Mouse (Mus musculus) hindbrain, embryonic 11.5 days (tissue): Measurements from ENCODE around the gene Krtap3-3. TPM values are rescaled to one million over a fixed set of nuclear protein-coding genes. Genes with fewer than 3 reads are reported as not detected.
"Not testable (repeated sequence)": the region's sequence is repeated elsewhere in the genome, so short reads cannot be mapped to it uniquely, and the experiment has no call there.

Source experiments
- ATAC-seq: fragments of 200-750 bp; cut with Nextera tagmentation; 2 replicates; pipeline ENCODE4 v1.8.0; 2017; ENCODE audit warnings: mild to moderate bottlenecking, moderate TSS enrichment, moderate library complexity; ENCODE audit not compliant: low FRiP score
- DNase-seq: peaks from one replicate; pipeline ENCODE4 v3.0.0-alpha.2; 2015; ENCODE audit warnings: low spot score
- H3K27ac ChIP-seq: fragments of 300-500 bp; sonication (generic); 2 replicates; pipeline ENCODE4 v1.5.1; 2014; ENCODE audit warnings: mild to moderate bottlenecking, low read depth, low read length
- H3K27me3 ChIP-seq: fragments of 300-500 bp; sonication (generic); 2 replicates; pipeline ENCODE4 v1.6.1; 2014; ENCODE audit warnings: mild to moderate bottlenecking, low read length, moderate library complexity, mixed read lengths; ENCODE audit not compliant: control insufficient read depth, insufficient read depth
- H3K36me3 ChIP-seq: fragments of 300-500 bp; sonication (generic); 2 replicates; pipeline ENCODE4 v1.6.1; 2014; ENCODE audit warnings: mild to moderate bottlenecking, low read length, moderate library complexity, mixed read lengths; ENCODE audit not compliant: control insufficient read depth, insufficient read depth
- H3K4me1 ChIP-seq: fragments of 300-500 bp; sonication (generic); replicated peaks from 2 replicates; pipeline ENCODE4 v1.6.1; 2014; ENCODE audit warnings: low read length, mixed read lengths; ENCODE audit not compliant: control insufficient read depth, insufficient read depth
- H3K4me2 ChIP-seq: fragments of 300-500 bp; sonication (generic); replicated peaks from 2 replicates; pipeline ENCODE4 v1.6.1; 2014; ENCODE audit warnings: mild to moderate bottlenecking, low read depth, low read length
- H3K4me3 ChIP-seq: fragments of 300-500 bp; sonication (generic); 2 replicates; pipeline ENCODE4 v1.5.1; 2014; ENCODE audit warnings: low read depth, low read length
- H3K9ac ChIP-seq: fragments of 300-500 bp; sonication (generic); 2 replicates; pipeline ENCODE4 v1.6.1; 2014; ENCODE audit warnings: low read depth, low read length
- H3K9me3 ChIP-seq: fragments of 300-500 bp; sonication (generic); 2 replicates; pipeline ENCODE4 v1.6.1; 2016; ENCODE audit warnings: low read length; ENCODE audit not compliant: control insufficient read depth
- WGBS: fragments of 180-500 bp; shearing (Covaris S2); extraction: QIAGEN DNeasy Blood & Tissue Kit; methylation state at CpG from one replicate; pipeline ENCODE4 v1.1.7; 2014; 5-methylcytosine and 5-hydroxymethylcytosine counted together
- polyA plus RNA-seq: library from polyadenylated mRNA; unstranded; fragments of >200 nt; fragmentation: Nextera tagmentation; extraction: Ambion mirVana; gene quantifications from 2 replicates; pipeline ENCODE4 v1.2.1, GENCODE M21; 2014

Gene Krtap3-3
- polyA plus RNA-seq = not detected in 2 replicates

DNA sequence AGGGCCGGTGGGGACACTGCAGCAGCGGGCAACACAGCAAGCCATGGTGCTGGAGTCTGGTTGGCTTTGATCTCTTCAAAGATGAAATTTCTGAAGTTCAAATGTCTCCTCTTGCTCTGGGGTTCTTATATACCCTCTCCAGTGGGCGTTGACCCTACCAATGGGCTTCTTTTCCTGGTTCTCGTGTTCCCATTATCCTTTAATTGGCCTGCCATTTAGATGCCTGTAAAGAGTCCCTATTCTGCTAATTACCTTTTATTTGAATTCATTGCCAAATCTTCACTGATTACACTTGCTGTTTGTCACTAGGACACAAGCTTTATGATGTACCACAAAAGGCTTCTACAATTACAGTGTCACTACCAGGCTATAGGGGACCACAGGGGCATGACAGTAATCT, at the start of gene Krtap3-3:
Krtap3-3 (minus strand) TSS at position 101 of the 400 bp plus-strand sequence.
- Histone ChIP-seq H3K27ac (no peak within 1 kb of the TSS), H3K4me1 (no peaks in the 10 kb centered on the region), H3K9me3 (no peaks in the 10 kb centered on the region), H3K4me3 (no peak within 1 kb of the TSS), H3K27me3 (no peaks in the 10 kb centered on the region), H3K4me2 (no peak within 1 kb of the TSS), H3K9ac (no peak within 1 kb of the TSS), H3K36me3 (no peaks in the 10 kb centered on the region)
- no peak for DNase-seq
- WGBS = 67% methylated on average over 4 of the region's 4 CpGs
- ATAC-seq = no peak

DNA sequence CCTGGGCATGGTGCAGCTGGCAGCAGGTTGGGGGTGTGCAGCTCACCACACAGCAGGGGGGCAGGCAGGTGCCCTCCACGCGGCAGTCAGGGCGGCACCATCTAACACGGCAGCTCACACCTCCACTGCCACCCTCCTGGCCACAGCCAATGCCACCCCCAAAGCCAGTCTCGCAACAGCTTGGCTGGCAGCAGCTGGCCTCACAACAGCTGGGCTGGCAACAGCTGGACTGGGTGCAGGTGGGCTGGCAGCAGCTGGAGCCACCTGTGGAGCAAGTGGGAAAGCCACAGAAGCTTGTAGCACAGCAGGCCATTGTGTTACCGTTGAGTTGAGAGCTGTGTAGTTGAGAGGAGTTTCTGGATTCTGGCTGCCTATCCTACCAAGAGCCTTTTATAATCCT, 47.1 kb upstream of the Krtap3-3 start, which contains the start of gene Krtap9-3:
Krtap9-3 (minus strand) TSS at position 364 of the 400 bp plus-strand sequence.
- ATAC-seq, H3K9me3 ChIP-seq, H3K4me2 ChIP-seq, DNase-seq, H3K36me3 ChIP-seq, H3K4me1 ChIP-seq, H3K27ac ChIP-seq, H3K27me3 ChIP-seq, H3K9ac ChIP-seq, H3K4me3 ChIP-seq: not testable (repeated sequence)
- 88% methylated on average over 4 of the region's 6 CpGs for WGBS

DNA sequence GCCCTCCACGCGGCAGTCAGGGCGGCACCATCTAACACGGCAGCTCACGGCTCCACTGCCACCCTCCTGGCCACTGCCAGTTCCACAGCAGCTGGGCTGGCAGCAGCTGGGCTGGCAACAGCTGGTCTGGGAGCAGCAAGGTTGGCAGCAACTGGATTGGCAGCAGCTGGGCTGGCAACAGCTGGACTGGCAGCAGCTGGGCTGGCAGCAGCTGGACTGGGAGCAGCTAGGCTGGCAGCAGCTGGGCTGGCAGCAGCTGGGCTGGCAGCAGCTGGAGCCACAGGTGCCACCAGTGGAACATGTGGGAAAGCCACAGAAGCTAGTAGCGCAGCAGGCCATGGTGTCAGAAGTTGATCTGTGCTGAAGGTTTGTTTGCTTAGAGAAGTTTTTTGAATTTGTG, 40.3 kb upstream of the Krtap3-3 start, which contains the start of gene Krtap1-3:
Krtap1-3 (minus strand) TSS at position 359 of the 400 bp plus-strand sequence.
- ATAC-seq (no peak), DNase-seq (no peak)
- no peaks in the 10 kb centered on the region for H3K36me3 ChIP-seq
- no peaks in the 10 kb centered on the region for H3K9me3 ChIP-seq
- H3K9ac ChIP-seq = no peak within 1 kb of the TSS
- no peaks in the 10 kb centered on the region for H3K27me3 ChIP-seq
- no peaks in the 10 kb centered on the region for H3K4me1 ChIP-seq
- no peak within 1 kb of the TSS for H3K27ac ChIP-seq
- no peak within 1 kb of the TSS for H3K4me2 ChIP-seq
- 86% methylated on average over 4 of the region's 6 CpGs for WGBS
- no peak within 1 kb of the TSS for H3K4me3 ChIP-seq

DNA sequence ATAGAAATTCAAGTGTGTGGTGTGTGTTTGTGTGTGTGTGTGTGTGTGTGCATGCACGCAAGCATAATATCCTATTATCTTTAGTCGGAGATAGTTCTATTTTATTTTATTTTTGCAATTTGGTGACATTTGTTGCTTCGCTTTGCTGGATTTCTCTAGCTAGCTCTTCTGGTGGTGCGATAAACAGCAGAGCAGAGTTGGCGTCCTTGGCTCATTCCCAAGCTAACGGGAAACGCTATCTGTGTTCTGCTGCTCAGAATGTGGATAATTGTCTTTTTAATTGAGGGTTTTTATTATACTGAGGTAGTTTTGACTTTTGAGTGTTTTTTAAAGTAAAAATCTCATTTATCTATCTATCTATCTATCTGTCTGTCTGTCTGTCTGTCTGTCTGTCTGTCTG, 34.4 kb upstream of the Krtap3-3 start:
- Histone ChIP-seq H3K27me3 (no peaks in the 10 kb centered on the region), H3K4me3 (no peak overlapping the region), H3K36me3 (no peaks in the 10 kb centered on the region), H3K27ac (no peak overlapping the region), H3K4me1 (no peaks in the 10 kb centered on the region), H3K9ac (no peak overlapping the region), H3K9me3 (no peaks in the 10 kb centered on the region), H3K4me2 (no peak overlapping the region)
- DNase-seq = no peak
- ATAC-seq = no peak
- 92% methylated on average over 7 of the region's 7 CpGs for WGBS

DNA sequence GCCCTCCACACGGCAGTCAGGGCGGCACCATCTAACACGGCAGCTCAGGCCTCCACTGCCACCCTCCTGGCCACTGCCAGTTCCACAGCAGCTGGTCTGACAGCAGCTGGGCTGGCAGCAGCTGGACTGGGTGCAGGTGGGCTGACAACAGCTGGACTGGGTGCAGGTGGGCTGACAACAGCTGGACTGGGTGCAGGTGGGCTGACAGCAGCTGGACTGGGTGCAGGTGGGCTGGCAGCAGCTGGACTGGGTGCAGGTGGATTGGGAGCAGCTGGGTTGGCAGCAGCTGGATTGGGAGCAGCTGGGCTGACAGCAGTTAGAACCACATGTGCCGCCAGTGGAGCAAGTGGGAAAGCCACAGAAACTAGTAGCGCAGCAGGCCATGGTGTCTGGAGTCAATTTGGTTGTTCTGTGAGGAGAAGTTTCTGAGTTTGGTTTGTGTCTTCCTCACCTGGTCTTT, 32.6 kb upstream of the Krtap3-3 start, which contains the start of gene Krtap1-4:
Krtap1-4 (minus strand) TSS at position 410 of the 460 bp plus-strand sequence.
- Histone ChIP-seq H3K4me3 (no peak within 1 kb of the TSS), H3K27ac (no peak within 1 kb of the TSS), H3K4me1 (no peaks in the 10 kb centered on the region), H3K9ac (no peak within 1 kb of the TSS), H3K36me3 (no peaks in the 10 kb centered on the region), H3K9me3 (no peaks in the 10 kb centered on the region), H3K4me2 (no peak within 1 kb of the TSS), H3K27me3 (no peaks in the 10 kb centered on the region)
- ATAC-seq (no peak), DNase-seq (no peak)
- WGBS = 73% methylated on average over 4 of the region's 5 CpGs

DNA sequence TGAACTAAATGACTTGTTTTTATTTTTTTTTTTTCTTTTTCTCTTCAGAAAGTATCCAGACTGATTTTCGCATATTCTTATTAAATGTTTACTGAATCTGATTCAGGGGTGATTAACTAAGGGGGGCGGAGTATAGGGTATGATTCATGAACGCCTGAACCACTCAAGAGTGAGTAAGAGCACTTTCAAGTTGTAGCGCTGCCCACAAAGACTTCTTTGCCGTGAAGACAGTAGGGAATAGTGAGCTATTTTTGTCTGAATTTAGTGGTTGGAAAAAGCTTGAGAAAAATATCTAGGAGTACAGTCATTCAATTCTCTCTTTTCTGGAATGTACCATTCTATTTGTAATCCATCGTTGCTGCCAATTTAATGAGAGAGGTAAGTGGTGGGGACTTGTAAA, 30.9 kb upstream of the Krtap3-3 start:
- Histone ChIP-seq H3K4me3 (no peak overlapping the region), H3K4me1 (no peaks in the 10 kb centered on the region), H3K27me3 (no peaks in the 10 kb centered on the region), H3K27ac (no peak overlapping the region), H3K9ac (no peak overlapping the region), H3K4me2 (no peak overlapping the region), H3K36me3 (no peaks in the 10 kb centered on the region), H3K9me3 (no peaks in the 10 kb centered on the region)
- 88% methylated on average over 6 of the region's 6 CpGs for WGBS
- no peak for DNase-seq
- ATAC-seq = no peak

DNA sequence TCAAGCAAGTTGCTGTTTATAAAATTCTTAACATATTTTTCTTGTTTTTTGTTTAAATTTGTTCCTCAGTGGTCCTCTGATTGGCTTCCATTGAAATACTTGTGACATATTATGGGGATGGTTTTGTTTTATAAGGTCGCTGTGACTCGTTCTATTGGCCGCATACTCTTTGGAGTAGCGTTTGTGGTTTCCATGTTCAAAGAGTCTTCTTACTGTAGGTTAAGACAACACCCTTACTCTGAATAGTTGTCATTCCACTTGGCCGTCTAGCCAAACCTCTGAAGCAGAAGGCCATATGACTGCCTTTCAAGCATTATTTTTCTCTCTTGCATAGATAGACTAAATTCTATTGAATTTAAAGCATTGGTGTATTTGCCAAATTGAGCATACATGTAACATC, 30.4 kb upstream of the Krtap3-3 start:
- DNase-seq (no peak), ATAC-seq (no peak)
- no peak overlapping the region for H3K9ac ChIP-seq

DNA sequence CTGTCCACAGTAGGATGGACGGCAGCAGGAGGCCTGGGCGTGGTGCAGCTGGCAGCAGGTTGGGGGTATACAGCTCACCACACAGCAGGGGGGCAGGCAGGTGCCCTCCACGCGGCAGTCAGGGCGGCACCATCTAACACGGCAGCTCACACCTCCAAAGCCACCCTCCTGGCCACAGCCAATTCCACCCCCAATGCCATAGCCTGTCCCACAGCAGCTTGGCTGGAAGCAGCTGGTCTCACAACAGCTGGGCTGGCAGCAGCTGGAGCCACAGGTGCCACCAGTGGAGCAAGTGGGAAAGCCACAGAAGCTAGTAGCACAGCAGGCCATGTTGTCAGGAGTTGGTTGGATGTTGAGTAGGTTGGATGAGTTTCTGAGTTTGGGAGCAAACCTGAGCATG, 30.0 kb upstream of the Krtap3-3 start, which contains the start of gene Krtap1-5:
Krtap1-5 (minus strand) TSS at position 381 of the 400 bp plus-strand sequence.
- 97% methylated on average over 6 of the region's 6 CpGs for WGBS
- ATAC-seq (no peak), DNase-seq (no peak)
- Histone ChIP-seq H3K4me2 (no peak within 1 kb of the TSS), H3K27ac (no peak within 1 kb of the TSS), H3K36me3 (no peaks in the 10 kb centered on the region), H3K9me3 (no peaks in the 10 kb centered on the region), H3K4me1 (no peaks in the 10 kb centered on the region), H3K9ac (no peak within 1 kb of the TSS), H3K27me3 (no peaks in the 10 kb centered on the region), H3K4me3 (no peak within 1 kb of the TSS)

More for the DNA sequence above, 30.4 kb upstream of the Krtap3-3 start:
- 89% methylated on average over 5 of the region's 5 CpGs for WGBS
- Histone ChIP-seq H3K36me3 (no peaks in the 10 kb centered on the region), H3K9me3 (no peaks in the 10 kb centered on the region), H3K4me1 (no peaks in the 10 kb centered on the region), H3K4me2 (no peak overlapping the region), H3K27ac (no peak overlapping the region), H3K27me3 (no peaks in the 10 kb centered on the region), H3K4me3 (no peak overlapping the region)

DNA sequence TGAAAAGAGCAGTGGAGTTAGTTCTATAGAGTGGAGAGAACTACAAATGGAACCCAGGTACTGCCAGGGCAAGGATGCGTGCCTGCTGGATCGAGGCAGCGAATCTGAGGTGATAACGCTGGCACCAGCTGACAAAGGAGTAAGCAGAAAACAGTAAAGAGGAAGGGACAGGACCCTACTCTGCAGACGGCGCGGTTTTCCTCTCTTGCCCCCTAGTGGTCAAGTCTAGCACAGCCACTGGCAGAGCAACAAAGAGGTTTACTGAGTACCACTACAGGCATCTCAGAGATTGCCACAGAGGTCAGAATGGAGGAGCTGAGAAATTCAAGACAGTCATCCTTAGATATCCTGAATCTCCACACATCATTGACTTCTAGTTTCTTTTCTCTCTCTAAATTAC, 23.4 kb upstream of the Krtap3-3 start:
- Histone ChIP-seq H3K36me3 (no peaks in the 10 kb centered on the region), H3K27ac (no peak overlapping the region), H3K9ac (peak overlapping the region; percentile 42; the same call in 1 of the 2 replicates), H3K9me3 (no peaks in the 10 kb centered on the region), H3K27me3 (no peaks in the 10 kb centered on the region), H3K4me1 (no peaks in the 10 kb centered on the region), H3K4me2 (peak overlapping the region; percentile 32; the same call in 1 of the 2 replicates), H3K4me3 (no peak overlapping the region)
- DNase-seq (peak; percentile 87), ATAC-seq (peak; percentile 63)
- 6% methylated on average over 7 of the region's 7 CpGs for WGBS
